Mouse (Mus musculus) frontal cortex, postnatal 36 days (tissue): ENCODE results near the gene Sppl2b.
A peak's percentile ranks its signal among the peaks of the same experiment; 100 is the strongest.

ENCODE experiments used
- DNase-seq, 2 experiments: peaks; one replicate each; pipeline ENCODE4 v3.0.0; 2022; ENCODE audit warnings: low spot score in 2 of 2

Sppl2b gene

GRCm38 (mm10) chr10:80897861-80898510, 42.9 kb downstream of the Sppl2b start:
- peak; percentile 68 to 74 for DNase-seq

DNA sequence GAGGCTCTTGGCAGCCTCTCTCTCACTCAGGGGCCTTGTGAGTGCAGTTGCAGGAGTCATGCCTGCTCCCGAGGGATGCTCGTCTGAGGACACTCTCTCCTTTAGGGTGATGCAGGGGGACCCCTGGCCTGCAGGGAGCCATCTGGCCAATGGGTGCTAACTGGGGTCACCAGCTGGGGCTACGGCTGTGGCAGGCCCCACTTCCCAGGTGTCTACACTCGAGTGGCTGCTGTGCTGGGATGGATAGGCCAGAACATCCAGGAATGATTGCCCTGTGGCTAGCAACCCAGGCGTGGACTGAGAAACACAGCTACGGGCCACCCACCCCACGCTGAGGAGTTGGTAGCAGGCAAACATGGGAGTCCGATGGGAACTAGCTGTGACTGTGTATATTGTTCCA, 44.0 kb downstream of the Sppl2b start:
- no peak for DNase-seq

GRCm38 (mm10) chr10:80899591-80900317, 44.7 kb downstream of the Sppl2b start:
- no peak for DNase-seq

DNA sequence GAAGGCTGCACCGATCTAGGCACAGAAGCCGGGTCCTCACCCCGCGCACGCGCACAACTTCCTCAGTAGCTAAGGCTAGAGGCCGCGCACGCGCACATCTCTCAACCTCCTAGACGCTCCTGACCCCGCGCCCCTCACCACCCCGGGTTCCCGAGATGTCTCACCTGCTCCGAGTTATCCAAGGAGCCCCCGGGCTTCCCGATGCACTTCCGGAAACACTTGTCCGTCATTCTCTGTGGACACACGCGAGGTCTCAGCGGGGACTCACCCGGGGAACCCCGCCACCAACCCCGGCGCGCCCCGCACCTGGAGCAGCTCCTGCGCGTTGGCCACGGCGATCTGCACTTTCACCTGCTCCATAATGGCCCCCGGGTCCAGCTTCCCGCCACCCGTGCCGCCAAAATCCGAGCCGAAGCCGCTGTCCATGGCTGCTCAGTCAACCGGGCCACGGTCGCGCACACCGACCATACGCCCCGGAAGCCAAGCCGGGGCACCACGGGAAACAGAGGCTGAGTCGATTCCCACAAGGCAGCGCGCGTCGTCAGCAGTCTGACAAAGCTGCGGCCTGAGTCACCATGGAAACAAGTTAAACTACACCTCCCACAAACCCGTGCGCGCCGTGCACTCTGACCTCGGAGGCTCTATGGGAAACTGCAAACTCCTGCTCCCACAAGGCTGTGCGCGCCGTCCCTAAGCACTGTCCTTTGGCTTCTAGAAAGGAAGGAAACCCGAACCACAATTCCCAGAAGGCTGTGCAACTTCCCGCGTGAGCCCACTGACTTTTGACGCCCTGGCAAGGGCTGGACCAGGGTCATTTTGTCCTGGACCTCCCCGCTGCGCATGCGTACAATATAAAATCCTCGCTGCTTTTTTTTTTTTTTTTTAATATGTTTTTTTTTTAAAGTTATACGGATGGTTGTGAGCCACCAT, 45.5 kb downstream of the Sppl2b start, which contains the start of gene Timm13:
TSS of gene Timm13 (minus strand) at position 652 of the 930 bp plus-strand sequence.
- DNase-seq: peak; percentile 99 to 100

DNA sequence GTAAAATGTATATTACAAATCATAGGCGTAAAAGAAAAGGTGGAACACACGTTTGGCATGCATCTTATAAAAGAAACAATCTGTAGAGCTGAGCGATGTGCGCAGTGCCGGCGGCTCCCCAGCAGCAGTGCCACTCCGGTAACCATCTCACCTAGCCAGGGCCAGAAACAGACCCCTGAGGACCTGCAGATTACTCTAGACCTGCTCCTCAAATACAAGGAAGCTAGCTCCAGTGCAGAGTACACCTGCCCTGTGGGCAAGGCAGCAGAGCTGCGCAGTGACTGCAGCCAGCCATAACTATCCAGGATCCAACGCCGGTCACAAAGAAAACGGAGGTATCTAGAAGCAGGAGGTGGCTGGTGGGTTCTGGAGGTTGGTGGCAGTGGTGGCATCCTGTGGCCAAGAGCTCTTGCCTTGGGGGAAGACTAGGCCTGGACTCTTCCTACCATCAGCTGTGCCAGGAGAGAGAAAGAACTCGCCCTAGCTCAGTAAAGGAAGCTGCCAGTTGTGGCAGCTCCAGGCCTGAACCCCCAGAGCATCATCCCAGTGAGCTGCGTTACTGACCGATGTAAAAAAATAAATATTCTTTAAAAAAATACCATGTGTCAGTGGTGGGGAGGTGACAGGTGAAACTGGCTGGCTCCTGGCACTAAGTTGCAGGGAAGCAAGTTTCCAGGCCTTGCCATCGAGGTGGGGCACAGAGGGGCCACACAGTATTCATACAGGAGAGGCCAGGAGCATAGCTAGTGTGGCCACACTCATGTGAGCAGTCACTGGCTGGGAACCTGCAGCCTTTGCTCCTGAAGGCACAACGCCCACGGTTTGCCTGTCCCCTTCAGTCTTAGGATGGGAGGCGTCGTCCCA, 46.6 kb downstream of the Sppl2b start:
- DNase-seq: no peak

DNA sequence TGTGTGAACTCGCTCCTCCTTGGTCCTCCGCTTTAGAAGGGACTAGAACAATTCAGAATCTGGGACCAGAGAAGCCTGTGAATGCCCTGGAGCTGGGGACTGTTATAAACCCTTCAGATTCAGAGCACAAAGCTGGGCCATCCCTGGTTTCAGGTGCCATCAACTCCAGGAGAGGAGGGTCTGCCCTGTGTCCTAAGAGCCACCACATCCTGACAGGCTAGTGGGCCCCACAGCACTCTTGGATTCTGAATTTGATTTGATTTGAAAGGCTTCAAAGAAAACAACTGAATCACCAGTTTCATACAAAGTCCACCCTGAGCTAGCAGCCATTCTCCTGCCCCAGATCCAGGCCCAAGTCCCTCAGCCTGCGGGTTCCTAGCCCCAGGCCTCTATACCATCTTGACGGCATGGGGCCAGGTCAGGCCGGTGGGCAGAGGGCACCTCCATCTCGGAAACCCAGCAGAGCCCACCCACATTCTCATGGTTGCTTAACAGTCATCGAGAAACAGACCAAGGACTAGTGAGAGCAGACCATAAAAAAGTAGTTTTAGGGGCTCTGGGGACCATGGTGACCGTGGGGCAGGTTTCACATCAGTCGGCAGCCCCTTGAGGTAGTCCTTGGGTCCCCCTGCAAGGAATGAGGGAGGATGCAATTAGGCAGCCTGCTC, 47.3 kb downstream of the Sppl2b start:
- no peak for DNase-seq

DNA sequence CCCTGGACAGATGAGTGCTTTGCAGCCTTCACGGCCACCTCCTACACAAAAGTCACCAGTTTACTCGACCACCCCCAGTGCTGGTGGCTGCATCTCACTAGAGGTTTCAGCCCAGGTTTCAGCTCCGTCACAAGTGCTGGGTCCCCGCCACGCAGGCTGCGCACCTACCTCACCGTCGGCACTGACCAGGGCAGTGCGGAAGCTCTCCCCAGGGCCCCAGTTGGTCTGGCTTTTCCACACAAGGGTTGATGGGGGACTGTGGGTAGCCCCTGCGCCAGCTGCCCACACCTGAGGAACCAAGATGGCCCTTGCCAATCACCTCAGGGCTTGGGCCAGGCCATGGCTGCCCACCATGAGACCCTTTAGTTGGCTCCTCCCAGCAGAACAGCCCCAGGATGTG, 48.2 kb downstream of the Sppl2b start:
- no peak for DNase-seq

DNA sequence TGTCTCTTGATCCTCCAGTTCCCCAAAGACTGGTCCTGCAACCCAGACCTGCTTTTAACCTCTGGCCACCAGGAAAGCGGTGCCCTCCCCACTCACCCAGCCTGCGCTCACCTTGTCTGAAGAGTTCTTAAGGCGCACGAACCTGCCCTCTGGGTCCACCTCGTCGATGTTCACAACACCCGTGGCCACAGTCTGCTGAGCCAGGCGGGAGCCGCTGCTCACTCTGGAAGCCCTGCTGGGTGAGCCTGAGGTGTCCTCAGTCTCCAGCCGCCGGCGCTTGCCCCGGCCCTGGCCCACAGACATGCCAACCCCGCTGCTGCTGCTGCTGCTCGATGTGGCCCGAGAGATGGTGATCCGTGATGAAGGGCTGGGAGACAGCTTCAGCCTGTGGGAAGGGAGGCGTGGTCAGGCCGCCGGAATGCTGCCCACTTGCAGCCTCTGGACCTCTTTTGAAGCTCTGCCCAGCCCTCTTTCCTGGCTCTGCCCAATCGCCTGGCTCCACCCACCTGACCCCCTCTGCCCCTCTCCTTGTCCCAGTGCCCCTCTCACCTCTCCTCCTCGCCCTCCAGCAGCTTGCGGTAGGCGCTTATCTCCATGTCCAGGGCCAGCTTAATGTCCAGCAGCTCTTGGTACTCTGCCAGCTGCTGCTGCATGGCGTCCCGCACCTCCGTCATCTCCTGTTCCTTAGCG, 49.1 kb downstream of the Sppl2b start:
- DNase-seq: no peak

DNA sequence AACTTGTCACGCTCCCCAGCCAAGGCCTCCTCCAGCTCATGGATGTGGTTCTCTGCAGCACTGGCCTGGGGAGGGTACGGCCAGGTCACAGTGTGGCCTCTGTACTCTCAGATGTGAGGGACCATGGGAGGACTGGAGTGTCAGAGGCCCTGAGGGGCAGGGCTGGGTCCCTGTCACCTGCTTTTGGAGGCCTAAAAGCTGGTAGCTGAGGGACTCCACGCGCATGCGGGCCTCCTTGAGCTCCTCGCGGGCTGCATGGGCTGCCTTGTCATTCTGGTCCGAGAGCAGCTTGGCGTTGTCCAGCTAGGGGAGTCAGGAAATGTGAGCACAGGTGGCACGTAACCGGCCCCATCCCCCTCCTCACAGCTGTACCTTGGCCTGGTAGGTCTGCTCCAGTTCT, 49.6 kb downstream of the Sppl2b start:
- DNase-seq: no peak

- no peak for DNase-seq
Observed at GRCm38 (mm10) chr10:80909375-80910162, 54.5 kb downstream of the Sppl2b start.

DNA sequence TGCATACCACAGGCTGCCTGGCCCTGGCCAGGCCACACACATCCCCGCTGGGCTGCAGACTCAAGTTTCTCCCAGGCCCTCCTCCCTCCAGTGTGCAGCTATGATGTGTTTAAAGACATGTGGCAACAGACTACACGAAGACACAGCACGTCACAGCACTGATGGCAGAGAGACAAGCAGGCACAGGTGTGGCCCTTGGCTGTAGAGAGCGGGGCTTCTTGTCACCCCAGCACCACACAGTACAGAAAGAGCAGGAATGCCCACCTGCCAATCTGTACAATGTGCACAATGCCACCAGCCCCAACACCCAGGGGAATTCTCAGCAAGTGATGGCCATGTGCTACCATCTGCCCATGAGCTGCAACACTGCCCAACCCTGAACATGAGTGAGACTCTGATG, 56.3 kb downstream of the Sppl2b start:
- no peak for DNase-seq

GRCm38 (mm10) chr10:80911891-80912290, 56.8 kb downstream of the Sppl2b start:
- no peak for DNase-seq

DNA sequence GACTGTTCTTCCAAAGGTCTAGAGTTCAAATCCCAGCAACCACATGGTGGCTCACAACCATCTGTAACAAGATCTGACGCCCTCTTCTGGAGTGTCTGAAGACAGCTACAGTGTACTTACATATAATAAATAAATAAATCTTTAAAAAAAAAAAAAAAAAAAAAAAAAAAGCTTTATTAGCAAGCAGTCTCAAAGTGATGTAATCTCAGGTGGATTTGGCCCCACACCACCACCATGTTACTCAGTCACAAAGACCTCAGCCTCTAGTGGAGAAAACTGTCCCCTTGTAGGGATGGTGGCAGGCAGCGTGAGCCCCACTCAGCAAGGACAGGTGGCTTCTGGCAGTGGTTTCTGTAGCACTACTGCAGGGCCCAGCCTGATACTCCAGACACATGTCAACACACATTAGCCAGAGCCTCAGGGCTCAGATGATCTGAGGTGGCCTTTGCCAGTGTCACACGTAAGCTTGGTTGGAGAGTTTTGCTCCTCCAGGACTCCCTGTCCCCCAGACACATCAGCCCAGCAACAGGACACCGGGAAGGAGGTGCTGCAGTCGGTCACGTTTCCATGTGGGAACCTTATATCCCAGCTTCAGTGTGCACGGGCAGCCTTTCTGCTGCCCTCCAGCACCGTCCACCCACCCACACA, 58.4 kb downstream of the Sppl2b start:
- DNase-seq: no peak

- DNase-seq: no peak
Observed at GRCm38 (mm10) chr10:80914253-80914656, 59.2 kb downstream of the Sppl2b start.

- DNase-seq: no peak
Observed at GRCm38 (mm10) chr10:80915260-80915659, 60.2 kb downstream of the Sppl2b start.

GRCm38 (mm10) chr10:80915736-80916135, 60.7 kb downstream of the Sppl2b start:
- no peak for DNase-seq

DNA sequence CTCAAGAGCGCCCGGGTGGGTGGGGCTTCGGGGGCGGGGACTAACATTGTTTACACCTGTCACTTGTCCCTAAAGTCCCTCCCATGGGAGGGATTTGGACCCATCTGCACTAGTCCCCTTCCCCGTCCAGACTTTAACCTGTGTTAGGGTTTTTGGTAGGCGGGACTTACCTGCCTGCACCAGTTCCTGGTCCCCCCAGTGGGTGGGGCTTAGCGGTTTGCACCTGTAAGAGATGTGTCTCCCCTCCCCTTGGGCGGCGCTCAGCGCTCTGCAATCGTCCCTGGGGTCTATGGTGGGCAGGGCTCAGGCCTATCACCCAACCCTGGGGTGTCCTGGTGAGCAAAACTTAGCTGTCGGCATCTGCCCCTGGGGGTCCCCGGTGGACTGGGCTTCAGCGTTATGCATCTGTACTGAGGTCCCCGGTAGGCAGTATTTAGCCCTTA, 62.3 kb downstream of the Sppl2b start:
- DNase-seq: no peak

DNA sequence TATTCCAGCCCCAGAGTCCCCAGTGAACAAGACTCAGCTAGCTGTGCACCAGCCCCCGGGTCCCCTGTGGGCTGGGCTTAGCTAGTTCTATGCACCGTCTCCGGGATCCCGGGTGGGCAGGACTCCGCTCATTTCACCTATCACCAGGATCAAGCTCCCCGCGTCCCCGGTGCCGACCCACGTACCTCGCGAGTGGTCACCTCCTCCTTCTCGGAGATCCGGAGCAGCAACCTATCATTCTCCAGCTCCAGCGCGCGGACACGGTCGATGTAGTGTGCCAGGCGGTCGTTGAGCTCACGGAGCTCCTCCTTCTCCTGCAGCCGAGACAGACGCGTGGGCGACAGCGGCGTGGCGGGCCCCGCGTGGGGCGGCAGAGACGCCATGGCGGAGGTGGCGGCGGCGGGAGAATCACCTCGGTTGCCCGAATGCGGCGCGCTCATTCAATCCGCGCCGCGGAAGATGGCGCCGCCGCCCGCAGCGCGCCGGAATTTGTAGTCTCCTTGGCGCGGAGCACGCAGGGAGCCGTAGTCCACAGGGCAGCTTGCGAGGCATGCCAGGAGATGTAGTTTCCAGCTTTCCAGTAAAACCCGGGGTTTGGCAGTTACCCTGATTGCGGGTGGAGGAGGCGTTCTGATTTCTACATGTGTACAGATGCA, 62.8 kb downstream of the Sppl2b start, which contains the start of gene Lmnb2:
TSS of gene Lmnb2 (minus strand) at position 467 of the 656 bp plus-strand sequence.
- DNase-seq: peak; percentile 78 to 90
